Mouse (Mus musculus) CD8-positive naive resting alpha-beta T cell, adult 2 months (primary cell): ENCODE data around the gene Fkbpl.

Experiments used
- DNase-seq, 2 experiments: peaks; one replicate each; pipeline ENCODE4 v3.0.0; 2022; ENCODE audit warnings: low read depth in 2 of 2, low spot score in 2 of 2

The Fkbpl gene

DNA sequence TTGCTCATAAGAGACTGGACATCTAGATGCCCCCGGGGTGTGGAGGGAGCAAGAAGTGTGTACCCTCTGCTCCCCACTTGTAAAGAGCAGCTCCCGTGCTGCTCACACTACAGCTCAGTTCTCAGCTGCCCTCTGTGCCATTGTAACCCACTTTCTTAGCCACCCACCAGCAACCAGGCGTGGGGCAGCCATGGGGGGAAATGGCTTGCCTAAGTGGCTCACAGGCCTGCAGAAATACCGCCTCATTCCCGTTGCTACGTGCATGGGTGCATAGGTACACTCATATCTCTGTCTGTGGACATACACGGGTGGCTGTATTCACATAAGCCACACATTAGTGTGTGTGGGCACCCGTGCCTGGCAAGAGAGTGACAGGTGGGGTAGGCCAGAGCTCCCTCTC is 18.4 kb downstream of the Fkbpl start:
- DNase-seq = no peak

DNA sequence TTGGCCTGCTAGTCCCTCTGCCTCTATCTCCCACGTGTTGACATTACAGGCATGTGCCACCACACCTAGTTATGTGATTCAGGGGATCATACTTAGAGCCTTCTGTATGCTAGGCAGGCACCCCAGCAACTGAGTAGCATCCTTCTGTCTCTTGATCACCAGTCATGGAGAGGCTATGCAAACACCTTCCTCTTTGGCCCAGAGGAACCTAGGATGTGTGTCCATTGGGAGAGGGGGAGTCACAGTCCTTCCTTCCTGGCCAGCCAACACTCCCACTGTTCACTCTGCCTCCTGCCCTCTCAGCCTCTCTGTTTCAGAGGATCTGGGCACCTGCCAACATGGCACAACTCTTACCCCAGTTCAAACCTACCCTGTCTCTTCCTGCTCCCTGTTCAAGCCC is 19.0 kb downstream of the Fkbpl start:
- DNase-seq = no peak

DNA sequence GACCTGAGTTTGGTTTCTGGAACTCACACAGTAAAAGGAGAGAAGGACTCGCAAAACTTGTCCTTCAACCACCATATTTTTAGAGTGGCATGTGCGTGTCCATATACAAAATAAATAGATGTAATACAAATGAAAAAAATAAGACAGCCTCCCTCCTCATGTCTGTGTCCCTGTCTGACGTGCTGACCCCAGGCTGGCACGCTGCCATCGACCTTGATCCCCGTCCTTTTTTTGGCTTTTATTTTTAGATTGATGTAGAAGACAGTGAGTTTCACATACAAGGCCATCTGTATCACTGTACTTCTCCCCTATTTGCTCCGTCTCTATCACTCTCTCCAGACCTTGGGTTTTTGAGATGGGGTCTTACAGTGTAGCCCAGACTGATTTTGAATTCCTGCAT is 19.9 kb downstream of the Fkbpl start:
- DNase-seq = no peak

DNA sequence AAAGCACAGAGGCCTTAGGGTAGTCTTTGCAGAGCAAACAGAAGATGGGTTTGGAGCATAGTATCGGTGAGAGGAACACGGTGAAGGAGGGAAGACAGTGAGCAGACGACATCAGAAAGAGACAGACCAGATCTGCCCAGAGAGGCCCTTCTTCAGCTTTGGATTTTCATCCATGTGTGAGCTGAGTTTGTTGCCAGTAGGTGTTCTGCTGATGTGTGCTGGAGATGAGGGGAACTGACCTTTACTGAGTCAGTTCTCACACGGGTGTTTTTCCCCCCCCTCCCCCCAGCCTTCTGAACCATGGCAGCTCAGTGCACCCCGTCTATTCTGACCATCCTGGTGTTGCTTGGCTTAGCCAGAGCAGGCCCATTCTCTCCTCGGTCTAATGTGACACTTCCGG is 25.7 kb downstream of the Fkbpl start, which contains the start of gene Tnxb:
Tnxb (plus strand) TSS at position 301 of the 400 bp plus-strand sequence.
- DNase-seq = no peak

DNA sequence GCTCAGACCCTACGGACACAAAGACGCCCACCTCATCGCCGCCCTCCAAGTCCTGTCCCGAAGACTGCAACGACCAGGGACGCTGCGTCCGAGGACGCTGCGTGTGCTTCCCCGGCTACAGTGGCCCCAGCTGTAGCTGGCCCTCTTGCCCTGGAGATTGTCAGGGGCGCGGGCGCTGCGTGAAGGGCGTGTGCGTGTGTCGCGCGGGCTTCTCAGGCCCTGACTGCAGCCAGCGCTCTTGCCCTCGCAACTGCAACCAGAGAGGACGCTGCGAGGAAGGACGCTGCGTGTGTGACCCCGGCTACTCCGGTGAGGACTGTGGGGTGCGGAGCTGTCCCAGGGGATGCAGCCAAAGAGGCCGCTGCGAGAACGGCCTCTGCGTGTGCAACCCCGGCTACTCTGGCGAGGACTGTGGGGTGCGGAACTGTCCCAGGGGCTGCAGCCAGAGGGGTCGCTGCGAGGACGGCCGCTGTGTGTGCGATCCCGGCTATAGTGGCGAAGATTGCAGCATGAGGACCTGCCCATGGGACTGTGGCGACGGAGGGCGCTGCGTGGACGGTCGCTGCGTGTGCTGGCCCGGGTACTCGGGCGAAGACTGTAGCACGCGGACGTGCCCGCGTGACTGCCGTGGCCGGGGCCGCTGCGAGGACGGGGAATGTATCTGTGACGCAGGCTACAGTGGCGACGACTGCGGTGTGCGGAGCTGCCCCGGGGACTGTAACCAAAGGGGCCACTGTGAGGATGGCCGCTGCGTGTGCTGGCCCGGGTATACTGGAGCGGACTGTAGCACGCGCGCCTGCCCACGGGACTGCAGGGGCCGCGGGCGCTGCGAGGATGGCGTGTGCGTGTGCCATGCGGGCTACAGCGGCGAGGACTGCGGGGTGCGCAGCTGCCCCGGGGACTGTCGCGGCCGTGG is 26.8 kb downstream of the Fkbpl start:
- DNase-seq = no peak

DNA sequence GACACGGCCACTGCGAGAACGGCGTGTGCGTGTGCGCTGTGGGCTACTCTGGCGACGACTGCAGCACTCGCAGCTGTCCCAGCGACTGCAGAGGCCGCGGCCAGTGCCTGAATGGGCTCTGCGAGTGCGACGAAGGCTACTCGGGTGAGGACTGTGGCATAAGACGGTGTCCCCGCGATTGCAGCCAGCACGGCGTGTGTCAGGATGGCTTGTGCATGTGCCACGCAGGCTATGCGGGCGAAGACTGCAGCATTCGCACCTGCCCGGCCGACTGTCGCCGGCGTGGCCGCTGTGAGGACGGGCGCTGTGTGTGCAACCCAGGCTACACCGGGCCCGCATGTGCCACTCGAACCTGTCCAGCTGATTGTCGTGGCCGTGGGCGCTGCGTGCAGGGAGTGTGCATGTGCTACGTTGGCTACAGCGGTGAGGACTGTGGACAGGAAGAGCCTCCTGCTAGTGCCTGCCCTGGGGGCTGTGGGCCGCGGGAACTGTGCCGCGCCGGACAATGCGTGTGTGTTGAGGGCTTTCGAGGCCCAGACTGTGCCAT is 27.8 kb downstream of the Fkbpl start:
- no peak for DNase-seq

DNA sequence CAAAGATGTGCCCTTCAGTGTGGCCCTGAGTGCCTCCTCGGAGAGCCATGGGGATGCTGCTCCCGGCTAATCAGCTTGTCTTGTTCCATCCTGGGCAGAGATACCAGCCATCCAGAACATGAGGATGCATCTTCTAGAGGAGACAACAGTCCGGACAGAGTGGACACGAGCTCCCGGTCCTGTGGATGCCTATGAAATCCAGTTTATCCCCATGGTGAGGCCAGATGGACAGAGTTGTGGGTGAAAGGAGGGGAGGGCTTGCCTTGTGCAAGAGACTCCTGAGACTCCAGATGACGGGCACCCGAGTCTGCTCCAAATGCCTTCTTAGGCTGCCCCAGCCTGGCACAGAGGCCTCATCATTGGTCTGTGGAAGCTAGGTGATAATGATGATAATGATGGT is 28.6 kb downstream of the Fkbpl start:
- DNase-seq = no peak

DNA sequence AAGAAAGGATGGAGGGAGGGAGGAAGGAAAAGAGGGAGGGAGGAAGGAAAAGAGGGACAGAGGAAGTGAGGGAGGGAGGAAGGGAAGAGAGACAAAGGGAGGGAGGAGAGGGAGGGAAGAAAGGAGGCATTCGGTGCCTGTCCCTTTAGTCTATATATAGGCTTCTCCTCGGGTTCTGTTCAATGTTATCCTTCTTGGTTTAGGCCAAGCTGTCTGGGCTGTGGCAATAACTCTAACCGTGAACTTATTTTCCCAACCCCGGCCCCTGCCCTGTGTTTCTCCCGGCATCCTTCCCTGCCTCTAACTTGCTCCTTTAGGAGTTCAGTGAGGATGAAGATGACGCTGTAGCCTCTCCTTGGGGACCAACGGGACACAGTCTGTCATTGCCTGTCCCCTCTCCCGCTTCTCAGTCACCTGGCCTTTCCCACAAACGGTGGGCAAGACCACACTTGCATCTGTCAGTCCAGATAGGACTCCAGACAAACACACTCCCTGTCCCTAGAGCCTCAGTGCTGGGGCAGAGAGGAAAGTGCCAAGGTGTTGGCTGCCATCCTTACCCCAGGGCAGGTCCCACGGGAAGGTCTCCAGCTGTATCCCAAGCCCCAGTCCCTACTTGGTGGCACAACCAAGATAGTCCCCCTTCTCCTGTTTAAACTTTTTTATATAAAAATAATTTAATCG is 30.1 kb downstream of the Fkbpl start:
- DNase-seq = no peak

DNA sequence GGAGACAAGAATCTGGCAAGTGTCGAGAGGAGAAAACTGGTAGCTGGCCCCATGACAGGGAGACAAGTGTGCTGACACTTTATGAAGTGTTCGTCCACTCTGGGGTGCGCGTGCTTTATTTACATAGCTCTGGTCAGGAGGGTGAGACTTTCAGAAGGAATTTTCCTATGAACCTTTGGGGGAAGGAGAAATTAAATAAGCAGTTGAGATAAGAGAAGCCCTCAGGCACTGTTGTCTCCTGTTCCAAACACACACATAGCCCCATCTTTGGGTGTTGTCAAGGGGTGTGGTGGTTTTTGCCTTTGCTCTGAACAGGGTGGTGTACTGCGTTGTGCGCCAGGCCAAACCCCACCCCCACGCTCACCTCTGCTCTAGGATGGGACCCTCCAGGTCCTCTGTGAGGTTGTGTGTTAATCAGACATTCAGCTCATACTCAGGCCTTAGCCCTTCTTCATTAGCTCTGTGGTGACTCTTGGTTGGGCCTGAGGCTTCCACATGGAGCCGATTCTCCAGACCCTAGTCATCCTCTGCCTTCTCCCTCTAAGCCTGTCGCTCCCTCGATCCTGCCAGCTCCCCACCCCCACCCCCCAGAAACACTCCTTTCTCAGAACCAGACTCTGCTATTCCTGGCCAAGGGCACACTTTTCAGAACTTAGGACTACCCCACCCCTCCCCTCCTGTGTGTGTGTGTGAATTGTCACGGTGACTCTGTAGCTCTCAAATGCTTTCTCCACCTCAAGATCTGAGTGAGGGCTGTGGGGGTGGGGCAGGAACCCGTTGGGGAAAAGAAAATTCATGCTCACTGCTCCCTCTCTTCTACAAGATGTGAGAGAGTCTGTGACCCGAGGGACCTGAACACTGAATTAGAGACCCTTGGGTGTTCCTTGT is 30.9 kb downstream of the Fkbpl start:
- no peak for DNase-seq

DNA sequence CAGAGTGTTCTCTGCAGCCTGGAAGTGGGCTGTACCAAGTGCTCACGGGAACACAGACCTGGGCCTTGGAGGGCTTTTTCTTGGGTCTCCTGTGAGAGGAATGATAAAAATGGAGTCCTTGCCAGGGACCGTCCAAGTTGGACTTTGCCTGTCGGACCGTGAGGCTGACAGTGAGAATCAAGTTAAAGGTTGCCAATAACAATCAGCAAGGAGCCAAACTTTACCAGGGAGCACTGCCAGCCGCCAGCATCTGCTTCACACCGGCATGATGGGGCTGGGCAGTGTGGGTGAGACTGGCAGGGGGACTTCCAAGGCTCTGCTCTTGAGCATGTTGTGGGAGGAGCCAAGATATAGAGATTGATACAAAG is 31.5 kb downstream of the Fkbpl start:
- DNase-seq = no peak

DNA sequence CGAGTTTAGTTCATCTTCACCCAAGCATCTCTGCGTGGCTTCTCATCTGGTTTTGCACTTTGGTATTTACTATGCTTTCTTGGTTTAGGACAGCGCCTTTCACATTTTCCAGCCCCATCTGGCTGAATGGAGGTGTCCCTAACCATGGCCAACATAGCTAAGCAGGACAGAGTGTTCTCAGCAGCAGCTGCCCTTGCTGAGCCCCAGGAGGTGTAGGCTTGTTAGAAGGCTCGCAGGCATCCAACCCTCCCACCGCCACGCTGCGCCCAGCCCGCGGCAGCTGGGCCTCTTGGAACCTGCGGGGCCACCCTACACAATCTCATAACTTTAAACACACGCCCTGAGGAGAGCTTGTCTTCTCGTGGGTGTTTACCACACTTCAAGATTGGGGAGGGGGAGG is 32.1 kb downstream of the Fkbpl start:
- no peak for DNase-seq

DNA sequence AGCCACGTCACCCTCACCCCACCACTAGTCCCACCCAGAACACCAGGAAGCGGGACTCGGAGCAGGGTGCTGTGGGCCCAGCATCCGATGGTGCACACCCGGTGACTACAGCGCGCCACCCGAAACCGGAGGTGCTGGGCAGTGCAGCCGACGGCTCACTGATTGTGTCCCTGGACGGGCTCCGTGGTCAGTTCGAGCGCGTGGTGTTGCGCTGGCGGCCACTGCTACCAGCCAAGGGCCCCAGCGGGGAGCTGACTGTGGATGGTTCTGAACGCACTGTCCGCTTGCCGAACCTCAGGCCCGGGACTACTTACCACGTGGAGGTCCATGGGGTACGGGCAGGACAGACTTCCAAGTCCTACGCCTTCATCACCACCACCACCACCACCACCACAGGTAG is 35.6 kb downstream of the Fkbpl start:
- no peak for DNase-seq

DNA sequence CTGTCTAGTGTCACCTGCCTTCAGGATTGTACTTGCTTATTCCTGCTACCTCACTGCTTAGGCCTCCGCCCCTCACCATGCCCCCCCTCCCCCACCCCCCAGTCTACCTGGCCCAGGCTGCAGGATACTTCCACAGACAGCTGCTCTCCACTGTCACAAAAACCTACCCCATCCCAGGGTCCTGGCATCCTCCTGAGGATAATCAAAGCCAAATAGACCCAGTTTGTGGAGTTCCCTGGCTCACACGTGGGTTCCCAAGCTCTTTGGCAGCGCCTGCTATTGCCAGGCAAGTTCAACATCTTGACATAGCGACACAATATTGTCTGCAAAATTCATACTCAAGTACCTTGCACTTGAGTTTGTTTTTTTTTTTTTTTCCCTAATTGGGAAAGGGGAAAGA is 36.1 kb downstream of the Fkbpl start:
- DNase-seq = no peak

DNA sequence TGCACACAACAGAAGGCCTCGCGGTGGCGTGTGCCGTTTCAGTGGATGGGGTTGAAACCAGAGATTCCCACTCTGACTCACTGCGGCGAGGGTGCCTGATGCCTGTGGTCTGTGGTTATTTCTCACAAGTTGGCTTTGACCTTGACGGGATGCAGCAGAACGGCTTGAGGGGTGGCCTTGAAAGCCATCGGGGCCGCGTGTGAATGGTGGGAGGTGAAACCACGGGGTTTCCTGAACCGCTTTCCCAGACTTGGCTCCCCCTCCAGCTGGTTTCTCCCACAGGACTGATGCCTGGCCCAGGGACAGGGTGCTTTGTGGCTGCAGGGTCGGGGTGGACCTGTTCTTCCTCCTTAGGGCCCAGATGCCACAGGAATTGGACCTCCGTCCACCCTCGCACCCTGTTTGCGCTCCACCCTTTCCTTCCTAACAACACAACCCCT is 36.6 kb downstream of the Fkbpl start:
- DNase-seq = no peak

DNA sequence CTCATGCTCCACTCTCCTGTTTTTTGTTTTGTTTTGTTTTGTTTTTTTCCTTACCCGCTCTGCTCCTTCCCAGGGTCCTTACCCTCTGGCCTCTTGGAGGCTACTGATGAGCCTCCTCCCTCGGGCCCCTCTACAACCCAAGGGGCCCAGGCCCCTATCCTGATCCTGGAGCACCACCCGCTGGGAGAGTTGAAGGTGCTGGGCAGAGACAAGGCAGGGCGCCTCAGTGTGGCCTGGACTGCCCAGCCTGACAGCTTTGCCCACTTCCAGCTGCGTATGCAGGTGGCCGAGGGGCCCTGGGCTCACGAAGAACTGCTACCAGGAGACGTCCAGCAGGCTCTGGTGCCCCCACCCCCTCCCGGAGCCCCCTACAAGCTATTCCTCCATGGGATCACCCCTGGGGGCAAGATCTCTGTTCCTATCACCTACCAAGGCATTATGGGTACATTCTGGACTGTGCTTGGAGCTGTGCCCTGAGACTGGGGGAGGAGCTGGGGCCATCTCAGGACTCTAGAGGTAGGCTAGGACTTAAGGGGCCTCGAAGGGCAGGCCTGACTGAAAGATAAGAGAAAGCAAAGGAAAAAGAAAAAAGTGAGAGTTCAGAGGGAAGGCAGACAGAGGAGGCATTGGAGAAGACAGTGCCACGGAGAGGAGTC is 37.4 kb downstream of the Fkbpl start:
- DNase-seq = no peak

DNA sequence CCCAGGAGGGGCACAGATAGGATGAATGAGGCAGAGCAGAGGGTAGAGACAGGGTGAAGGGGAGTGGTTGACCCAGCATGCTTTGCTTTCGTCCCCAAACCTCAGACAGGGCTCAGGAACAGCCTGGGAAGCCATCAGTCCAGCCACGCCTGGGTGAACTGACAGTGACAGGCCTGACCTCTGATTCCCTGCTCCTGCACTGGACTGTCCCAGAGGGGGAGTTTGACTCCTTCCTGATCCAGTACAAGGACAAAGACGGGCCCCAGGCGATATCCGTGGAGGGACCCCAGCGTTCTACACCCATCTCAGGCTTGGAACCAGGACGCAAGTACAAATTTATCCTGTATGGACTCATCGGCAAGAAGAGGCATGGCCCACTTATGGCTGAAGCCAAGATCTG is 38.6 kb downstream of the Fkbpl start:
- DNase-seq = no peak

DNA sequence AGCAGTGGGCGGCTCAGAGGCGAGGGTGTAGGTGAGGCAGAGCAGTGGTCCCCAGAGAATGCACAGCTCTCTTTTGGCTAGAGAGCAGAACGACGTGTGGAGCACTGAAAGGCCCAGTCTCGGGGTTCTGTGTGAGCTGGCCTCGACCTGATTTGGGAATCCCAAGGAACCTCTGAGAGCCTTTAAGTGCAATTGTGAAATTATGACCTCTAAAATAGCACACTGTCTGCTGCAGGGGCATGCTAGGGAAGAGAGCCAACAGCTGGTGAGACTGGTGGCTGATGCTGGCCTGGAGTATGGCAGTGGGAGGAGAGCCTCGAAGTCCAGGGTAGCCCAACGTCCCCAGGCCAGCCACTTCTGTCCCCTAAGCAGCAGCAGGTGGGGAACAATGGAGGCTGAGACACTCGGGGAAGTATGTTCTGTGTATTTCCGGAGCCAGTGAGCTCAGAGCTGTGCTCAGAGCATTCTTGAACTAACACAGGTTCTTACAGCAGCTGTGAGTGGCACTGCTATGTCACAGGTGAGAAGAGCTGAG is 39.2 kb downstream of the Fkbpl start:
- no peak for DNase-seq

DNA sequence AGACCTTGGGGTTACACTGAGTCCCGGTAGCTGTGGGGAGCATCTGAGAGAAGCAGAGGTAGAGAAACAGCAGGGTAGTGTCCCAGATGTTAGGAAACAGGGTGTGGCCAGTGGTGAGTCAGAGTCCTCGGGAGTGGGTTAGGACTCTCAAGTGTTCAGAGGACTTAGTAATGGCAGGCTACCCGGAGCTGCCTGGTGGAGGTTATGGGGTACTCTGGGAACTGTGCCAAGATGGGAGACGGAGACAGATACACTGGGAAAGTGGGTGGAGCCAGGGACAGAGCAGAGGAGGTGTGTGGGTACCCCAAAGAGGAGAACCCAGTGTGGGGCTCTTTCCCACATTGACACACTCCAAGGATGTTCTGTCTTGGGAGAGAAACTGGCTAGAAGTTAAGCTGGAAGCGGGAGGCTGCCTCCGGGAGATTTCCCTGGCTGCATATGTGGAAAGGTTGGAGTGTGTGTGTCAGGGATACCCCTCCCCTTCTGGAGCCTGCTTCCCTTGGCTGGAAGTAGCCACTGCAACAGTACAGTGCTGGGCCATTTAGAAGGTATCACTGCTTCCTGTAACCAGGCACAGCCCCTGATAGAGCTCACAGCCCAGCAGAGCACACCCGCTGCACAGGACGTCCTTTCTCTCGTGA is 39.8 kb downstream of the Fkbpl start:
- no peak for DNase-seq

DNA sequence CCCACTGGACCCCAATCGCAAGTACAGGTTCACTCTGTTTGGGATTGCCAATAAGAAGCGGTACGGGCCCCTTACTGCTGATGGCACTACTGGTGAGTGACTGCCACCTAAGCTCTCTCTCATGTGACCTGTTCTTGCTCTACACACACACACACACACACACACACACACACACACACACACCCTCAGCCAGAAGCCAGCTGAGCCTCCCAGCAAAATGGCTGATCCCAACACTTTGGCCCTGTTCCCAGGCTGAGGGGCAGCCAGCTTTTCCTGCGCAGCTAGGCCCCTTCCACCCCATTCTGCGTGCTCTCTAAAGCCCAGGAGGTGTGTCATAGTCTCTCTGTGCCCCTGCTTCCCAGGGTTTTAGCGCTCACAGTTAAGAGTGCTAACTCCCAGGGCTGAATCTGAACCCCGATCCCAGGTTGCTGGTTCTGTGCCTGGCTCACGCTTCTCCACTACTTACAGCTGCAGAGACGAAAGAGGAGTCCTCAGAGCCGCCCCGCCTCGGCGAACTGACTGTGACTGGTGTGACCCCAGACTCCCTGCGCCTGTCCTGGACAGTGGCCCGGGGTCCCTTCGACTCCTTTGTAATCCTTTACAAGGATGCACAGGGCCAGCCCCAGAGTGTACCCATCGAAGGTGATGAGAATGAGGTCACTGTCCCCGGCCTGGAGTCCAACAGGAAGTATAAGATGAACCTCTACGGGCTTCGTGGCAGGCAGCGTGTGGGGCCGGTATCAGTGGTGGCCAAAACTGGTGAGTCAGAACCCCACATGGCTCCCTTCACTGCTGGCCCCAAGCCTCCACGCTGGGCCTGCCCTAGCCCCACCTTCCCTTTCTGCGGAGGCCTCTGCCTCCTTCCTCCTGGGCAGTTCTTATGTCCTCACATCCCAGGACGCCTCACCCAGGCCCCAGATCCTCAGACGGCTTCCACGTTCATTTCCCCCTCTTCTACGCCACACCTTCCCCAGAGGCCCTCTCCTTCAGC is 40.9 kb downstream of the Fkbpl start:
- no peak for DNase-seq
